Mouse (Mus musculus) heart, embryonic 11.5 days (tissue): ENCODE measurements at regions not wholly inside any gene's neighbourhood (a gene's known extent, or its start where the extent isn't known, plus 50 kb on each side); places are given as distances from the start of the nearest gene placed in this dataset.

Source experiments
- ATAC-seq: fragments of 200-750 bp; cut with Nextera tagmentation; replicated peaks from 2 replicates; pipeline ENCODE4 v1.8.0; 2017; ENCODE audit warnings: moderate library complexity; ENCODE audit not compliant: insufficient number of reproducible peaks, low FRiP score, low TSS enrichment
- H3K27ac ChIP-seq: fragments of 300-500 bp; sonication (generic); 2 replicates; pipeline ENCODE4 v1.5.1; 2014; ENCODE audit warnings: mild to moderate bottlenecking, low read depth, low read length
- H3K27me3 ChIP-seq: fragments of 300-500 bp; sonication (generic); 2 replicates; pipeline ENCODE4 v1.6.1; 2014; ENCODE audit warnings: mild to moderate bottlenecking, low read length, mixed read lengths; ENCODE audit not compliant: control insufficient read depth, insufficient read depth
- H3K36me3 ChIP-seq: fragments of 300-500 bp; sonication (generic); 2 replicates; pipeline ENCODE4 v1.6.1; 2014; ENCODE audit warnings: mild to moderate bottlenecking, low read length, moderate library complexity, mixed read lengths; ENCODE audit not compliant: control insufficient read depth, insufficient read depth
- H3K4me1 ChIP-seq: fragments of 300-500 bp; sonication (generic); 2 replicates; pipeline ENCODE4 v1.6.1; 2014; ENCODE audit warnings: low read length; ENCODE audit not compliant: control insufficient read depth, insufficient read depth
- H3K4me2 ChIP-seq: fragments of 300-500 bp; sonication (generic); 2 replicates; pipeline ENCODE4 v1.6.1; 2014; ENCODE audit warnings: mild to moderate bottlenecking, moderate library complexity
- H3K4me3 ChIP-seq: fragments of 300-500 bp; sonication (generic); 2 replicates; pipeline ENCODE4 v1.5.1; 2014; ENCODE audit warnings: low read depth, low read length
- H3K9ac ChIP-seq: fragments of 300-500 bp; sonication (generic); 2 replicates; pipeline ENCODE4 v1.6.1; 2014; ENCODE audit warnings: mild to moderate bottlenecking, low read depth, low read length, moderate library complexity
- H3K9me3 ChIP-seq: fragments of 300-500 bp; sonication (generic); replicated peaks from 2 replicates; pipeline ENCODE4 v1.6.1; 2016; ENCODE audit warnings: low read length; ENCODE audit not compliant: control insufficient read depth
- WGBS: fragments of 180-500 bp; shearing (Covaris S2); extraction: QIAGEN DNeasy Blood & Tissue Kit; methylation state at CpG from one replicate; pipeline ENCODE4 v1.1.7; 2014; ENCODE audit not compliant: insufficient replicate concordance; 5-methylcytosine and 5-hydroxymethylcytosine counted together

DNA sequence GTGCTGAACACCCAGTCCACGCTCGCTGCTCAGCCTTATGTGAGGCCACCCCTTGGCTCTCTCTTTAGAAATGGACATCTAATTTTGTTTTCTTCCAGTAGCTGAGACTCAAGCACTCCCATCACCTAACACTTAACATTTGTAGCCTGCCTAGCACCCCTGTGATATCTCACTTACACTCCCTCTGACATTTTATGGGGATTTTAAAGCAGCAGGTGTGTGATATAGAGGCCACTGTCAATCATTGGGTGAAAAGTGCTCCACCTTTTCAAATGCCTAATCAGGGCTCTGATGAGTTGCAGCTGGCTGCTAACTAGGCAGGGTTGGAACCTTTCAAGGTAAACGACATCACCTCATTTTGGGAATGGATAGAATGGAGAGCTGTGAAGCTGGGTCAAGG is 90.2 kb downstream of the Gm12728 start:
- WGBS = 42% methylated on average over 3 of the region's 3 CpGs
- Histone ChIP-seq H3K4me1 (peaks cover 3% of the 10 kb centered on the region; the same call in 1 of the 2 replicates), H3K4me2 (no peak overlapping the region), H3K4me3 (no peak overlapping the region), H3K9me3 (no peaks in the 10 kb centered on the region), H3K36me3 (no peaks in the 10 kb centered on the region), H3K27me3 (no peaks in the 10 kb centered on the region), H3K27ac (no peak overlapping the region), H3K9ac (no peak overlapping the region)
- no peak for ATAC-seq

DNA sequence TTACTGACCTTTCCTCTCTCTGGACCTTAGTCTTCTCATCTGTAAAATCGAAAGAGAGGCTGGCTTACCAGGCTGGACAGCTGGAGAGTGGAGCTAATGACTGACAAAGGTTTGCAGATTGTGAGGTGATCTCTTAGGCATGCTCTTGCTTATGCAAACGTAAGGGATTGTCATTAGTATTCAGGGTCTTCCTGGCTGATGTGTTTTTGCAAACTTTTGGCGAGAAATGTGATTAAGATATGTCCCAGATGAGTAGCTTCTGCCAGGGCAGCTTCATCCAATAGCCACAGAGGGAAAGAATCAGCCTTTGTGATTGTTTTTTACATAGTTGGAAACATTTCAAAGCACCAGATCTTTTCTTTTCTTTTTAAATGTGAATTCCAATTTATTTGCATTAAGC is 95.1 kb downstream of the Gm12728 start:
- Histone ChIP-seq H3K27ac (no peak overlapping the region), H3K36me3 (no peaks in the 10 kb centered on the region), H3K4me1 (peaks cover 3% of the 10 kb centered on the region; the same call in 1 of the 2 replicates), H3K27me3 (no peaks in the 10 kb centered on the region), H3K9ac (no peak overlapping the region), H3K9me3 (no peaks in the 10 kb centered on the region), H3K4me3 (no peak overlapping the region), H3K4me2 (no peak overlapping the region)
- ATAC-seq = no peak
- WGBS = 56% methylated on average over 3 of the region's 3 CpGs

DNA sequence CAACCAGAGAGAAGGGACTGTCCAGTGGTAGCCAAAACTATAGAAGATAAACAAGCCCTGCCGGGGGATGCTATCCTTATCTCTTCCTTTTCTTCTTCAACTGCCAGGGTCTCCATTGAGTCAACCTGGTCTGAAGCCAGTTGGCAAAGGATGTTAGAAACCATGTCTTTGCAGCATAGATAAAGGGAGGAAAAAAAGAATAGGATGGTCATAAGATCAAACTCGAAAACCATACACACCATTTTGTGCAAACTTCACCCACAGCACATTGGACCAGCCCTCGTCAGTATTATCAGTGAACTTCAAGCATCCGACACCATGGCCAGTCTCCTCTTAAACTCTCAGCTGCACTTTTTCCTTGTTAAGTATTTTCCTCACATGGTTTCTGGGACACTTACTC is 101.8 kb downstream of the Gm12728 start:
- WGBS = 63% methylated on average over 4 of the region's 4 CpGs
- Histone ChIP-seq H3K27ac (no peak overlapping the region), H3K9me3 (no peaks in the 10 kb centered on the region), H3K4me2 (no peak overlapping the region), H3K36me3 (no peaks in the 10 kb centered on the region), H3K4me1 (no peaks in the 10 kb centered on the region), H3K4me3 (no peak overlapping the region), H3K9ac (no peak overlapping the region), H3K27me3 (no peaks in the 10 kb centered on the region)
- ATAC-seq = no peak

DNA sequence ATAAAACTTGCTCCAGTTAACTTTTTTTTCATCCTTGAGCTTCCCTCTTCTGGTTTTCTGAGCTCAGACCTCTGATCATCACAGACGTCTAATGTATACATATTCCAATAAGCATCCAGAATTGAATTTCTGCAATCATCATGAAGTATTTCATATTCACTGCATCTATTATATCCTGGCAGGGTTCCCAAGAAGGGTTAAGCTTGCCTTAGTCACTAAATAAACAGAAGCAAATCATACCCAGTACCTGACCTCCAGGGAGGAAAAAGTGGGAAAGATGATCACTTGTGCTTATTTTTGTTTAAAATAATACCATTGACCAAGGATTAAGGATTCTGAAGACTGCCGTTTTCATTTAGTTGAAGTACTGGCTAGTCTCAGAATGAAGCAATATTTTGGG is 102.4 kb downstream of the Gm12728 start:
- H3K9me3 ChIP-seq = no peaks in the 10 kb centered on the region
- H3K27me3 ChIP-seq = no peaks in the 10 kb centered on the region
- H3K4me2 ChIP-seq = no peak overlapping the region
- no peak overlapping the region for H3K9ac ChIP-seq
- no peaks in the 10 kb centered on the region for H3K36me3 ChIP-seq
- H3K27ac ChIP-seq = no peak overlapping the region
- WGBS = 71% methylated on average over 2 of the region's 2 CpGs
- H3K4me3 ChIP-seq = no peak overlapping the region
- H3K4me1 ChIP-seq = no peaks in the 10 kb centered on the region
- ATAC-seq = no peak

DNA sequence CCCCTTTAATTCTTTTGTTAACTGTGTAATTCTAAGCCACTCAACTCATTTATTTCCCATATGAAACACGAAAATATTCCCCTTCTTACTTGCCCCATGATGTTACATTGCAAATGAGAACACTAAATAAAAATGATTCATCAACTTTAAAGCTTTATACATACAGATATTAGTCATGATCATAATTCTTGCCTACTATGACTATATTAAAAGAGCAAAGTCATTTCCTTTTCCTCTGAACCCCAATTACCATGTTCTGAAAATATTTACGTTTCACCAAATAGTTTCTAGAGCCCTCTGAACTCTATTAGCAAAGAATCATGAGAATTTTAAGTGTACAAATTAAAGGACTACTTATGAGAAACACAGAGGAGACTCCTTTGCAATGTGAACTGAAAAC is 105.4 kb downstream of the Gm12728 start:
- no peak overlapping the region for H3K4me3 ChIP-seq
- no peaks in the 10 kb centered on the region for H3K27me3 ChIP-seq
- no peak for ATAC-seq
- H3K4me1 ChIP-seq = no peaks in the 10 kb centered on the region
- H3K9me3 ChIP-seq = no peaks in the 10 kb centered on the region
- no peak overlapping the region for H3K27ac ChIP-seq
- 67% methylated on average over 2 of the region's 2 CpGs for WGBS
- H3K4me2 ChIP-seq = no peak overlapping the region
- H3K36me3 ChIP-seq = no peaks in the 10 kb centered on the region
- H3K9ac ChIP-seq = no peak overlapping the region

DNA sequence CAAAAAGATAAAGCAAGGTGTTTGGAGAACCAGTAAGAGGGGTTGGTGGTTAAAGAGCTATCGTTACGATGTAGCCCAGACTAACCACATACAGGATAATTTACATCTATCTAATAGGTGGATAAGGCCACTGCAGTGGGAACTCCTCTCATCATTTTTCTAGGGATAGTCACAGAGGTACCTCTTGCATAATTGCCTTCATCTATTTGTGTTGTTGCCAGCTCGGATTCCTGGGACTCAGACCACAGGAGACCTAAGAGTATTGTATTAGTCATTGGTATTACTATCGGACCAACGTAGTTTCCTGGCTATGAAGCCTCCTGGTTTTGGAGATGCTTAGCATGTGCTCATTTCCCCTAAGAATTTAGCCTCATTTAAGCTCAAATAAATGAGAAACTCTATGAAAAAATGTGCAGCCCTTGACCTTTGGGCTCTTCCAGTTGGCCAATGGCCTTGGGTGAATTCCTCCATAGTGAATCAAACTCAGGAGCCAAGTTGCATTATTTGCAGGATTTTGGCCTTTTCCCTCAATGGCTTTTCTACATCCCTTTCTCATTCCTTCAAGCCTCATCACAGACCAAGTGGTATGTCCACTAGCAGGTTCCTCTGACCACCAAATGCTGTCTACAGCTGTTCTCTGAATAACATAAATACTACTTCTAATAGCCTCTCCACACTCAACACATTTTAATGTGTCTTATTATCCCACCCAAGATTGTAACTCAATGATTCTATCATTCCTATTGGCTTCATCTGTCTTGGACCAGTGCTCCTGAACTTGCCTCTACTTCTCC is 108.6 kb downstream of the Gm12728 start:
- no peaks in the 10 kb centered on the region for H3K36me3 ChIP-seq
- ATAC-seq = no peak

DNA sequence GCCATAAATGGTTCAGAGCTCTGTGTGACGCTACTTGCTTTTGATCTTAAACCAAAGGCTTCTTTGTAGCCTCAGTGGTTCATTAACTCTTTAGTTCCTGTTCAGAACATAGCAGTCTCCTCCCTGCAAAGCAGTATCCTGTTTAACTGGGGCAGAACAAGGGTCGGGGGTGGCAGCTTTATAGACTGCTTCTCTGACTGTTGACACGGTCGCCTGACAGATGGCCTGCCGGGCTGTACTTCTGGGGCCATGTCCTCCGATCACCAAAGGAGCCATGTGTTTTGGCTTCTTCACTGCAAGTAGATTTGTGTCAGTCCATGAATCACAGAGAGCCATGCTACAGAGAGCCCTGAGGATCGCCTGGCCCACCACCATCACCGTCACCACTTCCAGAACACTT is 115.2 kb downstream of the Gm12728 start:
- Histone ChIP-seq H3K9me3 (no peaks in the 10 kb centered on the region), H3K4me1 (no peaks in the 10 kb centered on the region), H3K9ac (no peak overlapping the region), H3K27me3 (peaks cover 3% of the 10 kb centered on the region; the same call in 1 of the 2 replicates), H3K36me3 (no peaks in the 10 kb centered on the region), H3K4me2 (no peak overlapping the region), H3K4me3 (no peak overlapping the region), H3K27ac (no peak overlapping the region)
- WGBS = 68% methylated on average over 8 of the region's 8 CpGs
- no peak for ATAC-seq

More for the DNA sequence above, 108.6 kb downstream of the Gm12728 start:
- H3K9me3 ChIP-seq = no peaks in the 10 kb centered on the region
- H3K9ac ChIP-seq = no peak overlapping the region
- H3K27me3 ChIP-seq = no peaks in the 10 kb centered on the region
- H3K4me2 ChIP-seq = no peak overlapping the region
- no peak overlapping the region for H3K4me3 ChIP-seq
- 91% methylated on average over 5 of the region's 5 CpGs for WGBS
- H3K27ac ChIP-seq = no peak overlapping the region
- no peaks in the 10 kb centered on the region for H3K4me1 ChIP-seq

DNA sequence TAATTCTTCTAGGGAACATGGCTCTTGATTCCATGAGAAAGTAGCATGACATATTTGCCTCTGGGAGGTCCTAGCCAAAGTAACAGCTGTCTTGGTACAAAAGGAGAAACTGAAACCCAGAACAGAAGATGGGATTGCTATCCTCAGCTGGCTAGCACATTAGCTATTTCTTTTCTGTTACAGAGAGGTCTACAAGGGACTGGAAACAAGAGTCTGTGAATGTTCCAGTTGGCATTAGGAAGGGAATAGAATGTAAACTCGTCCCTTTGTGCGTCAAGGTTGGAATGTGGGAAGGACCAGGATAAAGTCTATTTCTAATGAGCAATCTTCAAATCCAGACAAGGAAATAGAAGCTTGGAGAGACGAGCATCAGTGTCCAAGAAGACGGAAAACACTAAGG is 116.7 kb downstream of the Gm12728 start:
- H3K27me3 ChIP-seq = peaks cover 3% of the 10 kb centered on the region; the same call in 1 of the 2 replicates
- H3K36me3 ChIP-seq = no peaks in the 10 kb centered on the region
- H3K9me3 ChIP-seq = no peaks in the 10 kb centered on the region
- no peaks in the 10 kb centered on the region for H3K4me1 ChIP-seq
- H3K27ac ChIP-seq = no peak overlapping the region
- 73% methylated on average over 4 of the region's 4 CpGs for WGBS
- H3K4me2 ChIP-seq = no peak overlapping the region
- no peak for ATAC-seq
- no peak overlapping the region for H3K9ac ChIP-seq
- H3K4me3 ChIP-seq = no peak overlapping the region

DNA sequence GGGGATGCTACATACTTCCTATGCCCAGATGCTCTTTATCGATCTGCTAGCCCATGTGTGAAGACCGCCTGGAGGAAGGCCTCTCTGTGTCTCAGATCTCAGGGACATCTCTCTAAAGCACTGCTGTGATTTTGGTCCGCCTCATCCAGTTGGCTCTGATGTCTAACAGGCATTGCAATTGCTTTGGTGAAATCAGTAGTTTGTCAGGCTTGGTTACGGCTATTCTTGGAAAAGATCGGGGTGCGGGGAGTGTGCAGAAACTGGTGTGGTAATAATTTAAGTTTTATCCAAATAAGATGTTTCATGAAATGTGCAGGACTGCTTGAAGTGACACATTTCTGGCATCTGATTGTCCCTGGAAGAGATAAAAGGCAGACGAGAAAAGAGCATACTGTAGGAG is 117.9 kb downstream of the Gm12728 start:
- no peak overlapping the region for H3K9ac ChIP-seq
- H3K27me3 ChIP-seq = peaks cover 6% of the 10 kb centered on the region; the same call in 1 of the 2 replicates
- H3K4me1 ChIP-seq = no peaks in the 10 kb centered on the region
- H3K27ac ChIP-seq = no peak overlapping the region
- WGBS = 76% methylated on average over 7 of the region's 7 CpGs
- no peak overlapping the region for H3K4me2 ChIP-seq
- ATAC-seq = no peak
- no peaks in the 10 kb centered on the region for H3K9me3 ChIP-seq
- H3K4me3 ChIP-seq = no peak overlapping the region
- no peaks in the 10 kb centered on the region for H3K36me3 ChIP-seq
